Mouse (Mus musculus) midbrain, postnatal 0 days (tissue): ENCODE data around the gene Pcsk6. TPM values are rescaled to one million over a fixed set of nuclear protein-coding genes. Genes with fewer than 3 reads are reported as not detected.

Experiments used
- ATAC-seq: fragments of 200-750 bp; cut with Nextera tagmentation; 2 replicates; pipeline ENCODE4 v1.8.0; 2017; ENCODE audit warnings: moderate number of reproducible peaks, mild to moderate bottlenecking, moderate TSS enrichment, moderate library complexity; ENCODE audit not compliant: low FRiP score
- DNase-seq: peaks from one replicate; pipeline ENCODE4 v3.0.0-alpha.2; 2015; ENCODE audit warnings: low spot score
- H3K27ac ChIP-seq: fragments of 300-500 bp; sonication (generic); 2 replicates; pipeline ENCODE4 v1.5.1; 2014; ENCODE audit warnings: low read depth, mild to moderate bottlenecking, low read length, mixed read lengths
- H3K27me3 ChIP-seq: fragments of 300-500 bp; sonication (generic); 2 replicates; pipeline ENCODE4 v1.6.1; 2014; ENCODE audit warnings: low read length, control low read depth, mixed read lengths; ENCODE audit not compliant: insufficient read depth
- H3K36me3 ChIP-seq: fragments of 300-500 bp; sonication (generic); 2 replicates; pipeline ENCODE4 v1.6.1; 2014; ENCODE audit warnings: low read length, control low read depth, mixed read lengths; ENCODE audit not compliant: insufficient read depth
- H3K4me1 ChIP-seq: fragments of 300-500 bp; sonication (generic); 2 replicates; pipeline ENCODE4 v1.6.1; 2014; ENCODE audit warnings: mild to moderate bottlenecking, control low read depth, antibody characterized with exemption, low read length, mixed read lengths; ENCODE audit not compliant: insufficient read depth
- H3K4me2 ChIP-seq: fragments of 300-500 bp; sonication (generic); 2 replicates; pipeline ENCODE4 v1.6.1; 2014; ENCODE audit warnings: low read depth, mild to moderate bottlenecking, low read length, mixed read lengths; ENCODE audit not compliant: poor library complexity, severe bottlenecking
- H3K4me3 ChIP-seq: fragments of 300-500 bp; sonication (generic); 2 replicates; pipeline ENCODE4 v1.5.1; 2014; ENCODE audit warnings: low read depth, mild to moderate bottlenecking, low read length, moderate library complexity
- H3K9ac ChIP-seq: fragments of 300-500 bp; sonication (generic); replicated peaks from 2 replicates; pipeline ENCODE4 v1.6.1; 2014; ENCODE audit warnings: mild to moderate bottlenecking, low read length, moderate library complexity, mixed read lengths; ENCODE audit not compliant: poor library complexity, severe bottlenecking
- H3K9me3 ChIP-seq: fragments of 300-500 bp; sonication (generic); 2 replicates; pipeline ENCODE4 v1.6.1; 2016; ENCODE audit warnings: low read length, control low read depth
- CTCF ChIP-seq: IDR thresholded peaks from 2 replicates; pipeline ENCODE4 v1.5.1; 2016; ENCODE audit warnings: antibody characterized with exemption, mild to moderate bottlenecking
- WGBS: fragments of 180-500 bp; shearing (Covaris S2); extraction: QIAGEN DNeasy Blood & Tissue Kit; methylation state at CpG from one replicate; pipeline ENCODE4 v1.1.7; 2014; 5-methylcytosine and 5-hydroxymethylcytosine counted together
- polyA plus RNA-seq: library from polyadenylated mRNA; unstranded; fragments of >200 nt; fragmentation: Nextera tagmentation; extraction: Ambion mirVana; gene quantifications from 2 replicates; pipeline ENCODE4 v1.2.1, GENCODE M21; 2015
- total RNA-seq: library from RNA; depleted of rRNA; stranded (reverse); fragments of >200 nt; gene quantifications from 2 replicates; pipeline ENCODE4 v1.2.3, GENCODE M21; 2014

The Pcsk6 gene
- total and polyA plus RNA-seq, 2 experiments from 2014 or later = 1.5 to 14.9 TPM

DNA sequence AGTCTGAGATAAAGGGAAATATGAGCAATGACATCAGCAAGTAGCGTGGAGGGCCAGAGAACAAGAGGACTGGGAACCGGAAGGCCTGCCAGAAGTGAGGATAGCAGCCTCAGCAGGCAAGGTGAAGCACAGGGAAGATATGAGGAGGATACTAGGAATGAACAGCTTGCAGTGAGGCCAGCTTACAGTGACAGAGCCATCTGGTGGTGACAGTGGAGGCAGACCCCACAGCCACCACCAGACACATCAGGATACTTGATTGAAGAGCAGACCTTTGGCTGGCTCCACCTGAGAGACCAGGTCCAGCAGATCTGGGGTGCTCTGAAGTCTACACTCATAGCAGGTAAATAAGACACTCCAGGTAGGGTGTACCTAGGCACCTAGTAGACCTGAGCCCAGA lies 166.2 kb downstream of the Pcsk6 start:
- H3K9ac ChIP-seq = no peak overlapping the region
- no peaks in the 10 kb centered on the region for H3K4me1 ChIP-seq
- peak; percentile 58 for DNase-seq
- no peak overlapping the region for H3K4me3 ChIP-seq
- no peaks in the 10 kb centered on the region for H3K27me3 ChIP-seq
- H3K4me2 ChIP-seq = no peak overlapping the region
- no peak for ATAC-seq
- H3K9me3 ChIP-seq = no peaks in the 10 kb centered on the region
- no peaks in the 10 kb centered on the region for H3K36me3 ChIP-seq
- 81% methylated on average over 2 of the region's 2 CpGs for WGBS
- TF ChIP-seq CTCF = peak; percentile 80
- no peak overlapping the region for H3K27ac ChIP-seq

- no peak for DNase-seq
- no peak for ATAC-seq
- H3K27me3 ChIP-seq = no peaks in the 10 kb centered on the region
- no peaks in the 10 kb centered on the region for H3K36me3 ChIP-seq
- H3K4me1 ChIP-seq = no peaks in the 10 kb centered on the region
- TF ChIP-seq CTCF = no peak
- 74% methylated on average over 6 of the region's 6 CpGs for WGBS
- no peak overlapping the region for H3K9ac ChIP-seq
- H3K9me3 ChIP-seq = no peaks in the 10 kb centered on the region
- H3K4me2 ChIP-seq = no peak overlapping the region
- H3K27ac ChIP-seq = no peak overlapping the region
- no peak overlapping the region for H3K4me3 ChIP-seq
Observed at GRCm38 (mm10) chr7:66028766-66029512, 167.4 kb downstream of the Pcsk6 start.

DNA sequence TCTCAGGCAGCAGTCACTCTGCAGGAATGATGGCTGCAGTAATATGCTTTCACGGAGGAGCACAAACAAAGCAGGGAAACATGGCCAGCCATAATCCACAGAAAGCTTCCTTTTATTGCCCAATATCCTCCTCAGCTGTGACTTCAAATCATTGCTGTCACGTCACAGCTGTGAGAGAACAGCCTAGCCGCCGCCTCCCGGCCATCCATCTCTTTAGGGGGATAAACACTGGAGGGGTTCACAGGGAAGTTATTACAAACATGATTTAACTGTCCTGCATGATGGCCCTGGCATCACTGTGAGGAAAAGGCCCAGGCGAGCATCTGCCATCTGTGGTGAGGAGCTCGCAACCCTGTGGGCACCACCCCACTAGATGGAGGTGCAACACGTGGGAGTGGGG lies 175.3 kb downstream of the Pcsk6 start:
- Histone ChIP-seq H3K4me2 (no peak overlapping the region), H3K9ac (no peak overlapping the region), H3K9me3 (no peaks in the 10 kb centered on the region), H3K36me3 (no peaks in the 10 kb centered on the region), H3K4me3 (no peak overlapping the region), H3K27me3 (no peaks in the 10 kb centered on the region; the same call in 1 of the 2 replicates), H3K4me1 (no peaks in the 10 kb centered on the region), H3K27ac (no peak overlapping the region)
- ATAC-seq = no peak
- WGBS = 68% methylated on average over 8 of the region's 8 CpGs
- TF ChIP-seq CTCF = no peak
- DNase-seq = no peak

DNA sequence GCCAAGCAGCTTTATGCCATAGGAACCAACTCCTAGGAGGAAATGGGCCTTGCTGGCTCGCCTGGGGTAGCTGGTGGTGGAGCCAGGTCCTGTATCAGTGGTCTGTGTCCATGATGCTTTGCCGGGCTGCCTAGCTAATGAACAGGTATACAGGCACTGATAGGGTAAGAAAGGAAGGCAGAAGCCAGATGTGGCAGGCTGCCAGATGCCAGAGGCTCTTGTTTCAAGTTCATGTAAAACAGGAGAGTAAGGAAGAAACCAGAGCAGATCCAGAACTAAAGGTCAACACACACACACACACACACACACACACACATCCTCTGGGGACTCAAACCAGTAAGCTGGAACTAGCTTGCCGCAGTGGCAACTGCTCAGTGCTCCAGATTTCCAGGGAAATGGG lies 176.7 kb downstream of the Pcsk6 start:
- Histone ChIP-seq H3K27ac (no peak overlapping the region), H3K27me3 (no peaks in the 10 kb centered on the region; the same call in 1 of the 2 replicates), H3K4me3 (no peak overlapping the region), H3K4me2 (no peak overlapping the region), H3K4me1 (no peaks in the 10 kb centered on the region), H3K9ac (no peak overlapping the region), H3K9me3 (no peaks in the 10 kb centered on the region), H3K36me3 (no peaks in the 10 kb centered on the region)
- no peak for ATAC-seq
- no peak for DNase-seq
- 69% methylated on average over 3 of the region's 3 CpGs for WGBS
- no peak for TF ChIP-seq CTCF

GRCm38 (mm10) chr7:66038730-66039129 lies 177.2 kb downstream of the Pcsk6 start:
- no peak for ATAC-seq
- H3K4me2 ChIP-seq = no peak overlapping the region
- 81% methylated on average over 11 of the region's 11 CpGs for WGBS
- peak; percentile 58 for DNase-seq
- no peaks in the 10 kb centered on the region for H3K36me3 ChIP-seq
- H3K9me3 ChIP-seq = no peaks in the 10 kb centered on the region
- H3K9ac ChIP-seq = no peak overlapping the region
- H3K27ac ChIP-seq = no peak overlapping the region
- H3K27me3 ChIP-seq = no peaks in the 10 kb centered on the region; the same call in 1 of the 2 replicates
- no peak overlapping the region for H3K4me3 ChIP-seq
- no peak for TF ChIP-seq CTCF
- no peaks in the 10 kb centered on the region for H3K4me1 ChIP-seq

GRCm38 (mm10) chr7:66040026-66040814 lies 178.7 kb downstream of the Pcsk6 start:
- H3K4me3 ChIP-seq = no peak overlapping the region
- TF ChIP-seq CTCF = no peak
- H3K9ac ChIP-seq = no peak overlapping the region
- H3K9me3 ChIP-seq = no peaks in the 10 kb centered on the region
- DNase-seq (no peak), ATAC-seq (no peak)
- H3K27me3 ChIP-seq = no peaks in the 10 kb centered on the region
- no peaks in the 10 kb centered on the region for H3K4me1 ChIP-seq
- H3K36me3 ChIP-seq = no peaks in the 10 kb centered on the region
- H3K4me2 ChIP-seq = no peak overlapping the region
- no peak overlapping the region for H3K27ac ChIP-seq
- WGBS = 73% methylated on average over 18 of the region's 18 CpGs
